Mouse (Mus musculus) left cerebral cortex, adult 9 months (tissue): ENCODE results near the gene 1700016H13Rik.

Experiments
- DNase-seq, 2 experiments: peaks; one replicate each; pipeline ENCODE4 v3.0.0; 2022; ENCODE audit warnings: low spot score in 2 of 2

1700016H13Rik gene

DNA sequence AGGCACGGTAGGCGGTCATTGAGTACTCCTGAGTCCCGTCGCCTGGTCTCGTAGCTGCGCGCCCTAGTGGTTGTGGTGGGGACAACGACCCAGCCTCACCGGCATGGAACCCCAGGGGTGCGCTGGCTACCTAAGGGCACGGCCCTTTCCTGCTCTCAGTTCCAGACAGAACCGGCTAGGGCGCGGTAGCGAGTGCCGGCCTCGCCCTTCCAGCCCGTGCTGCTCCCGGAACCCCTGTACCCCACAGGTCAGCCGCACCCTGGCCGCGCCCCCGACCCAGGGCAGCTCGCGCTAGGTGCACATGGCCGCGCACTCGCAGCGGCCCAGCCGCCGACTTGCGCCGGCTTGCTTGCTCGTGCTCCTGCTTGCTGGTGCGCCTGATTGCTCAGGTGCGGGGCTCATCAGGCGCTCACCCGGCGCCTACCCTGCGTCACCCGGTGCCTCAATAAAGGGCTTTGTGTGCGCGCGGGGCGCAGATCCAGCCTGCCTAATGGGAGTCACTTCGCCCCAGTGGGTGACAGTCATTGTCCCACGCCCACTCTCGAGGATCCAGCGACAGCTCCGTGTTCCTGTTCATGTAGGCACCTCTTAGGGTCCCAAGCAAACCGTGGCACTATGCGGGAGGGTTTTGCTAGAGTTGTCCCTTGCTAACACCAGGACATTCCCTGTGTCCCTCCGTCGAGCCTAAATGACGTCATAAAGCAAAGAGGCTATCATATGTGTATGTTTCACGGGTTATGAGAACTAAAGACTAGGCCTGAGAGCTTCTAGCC, at the start of gene 1700016H13Rik:
Gene 1700016H13Rik (minus strand): TSS at position 665 of the 773 bp plus-strand sequence.
- peak in 1 of 2 experiments; percentile 54 for DNase-seq

- DNase-seq: no peak
Observed at GRCm38 (mm10) chr5:103705331-103705730, 49.5 kb upstream of the 1700016H13Rik start.

DNA sequence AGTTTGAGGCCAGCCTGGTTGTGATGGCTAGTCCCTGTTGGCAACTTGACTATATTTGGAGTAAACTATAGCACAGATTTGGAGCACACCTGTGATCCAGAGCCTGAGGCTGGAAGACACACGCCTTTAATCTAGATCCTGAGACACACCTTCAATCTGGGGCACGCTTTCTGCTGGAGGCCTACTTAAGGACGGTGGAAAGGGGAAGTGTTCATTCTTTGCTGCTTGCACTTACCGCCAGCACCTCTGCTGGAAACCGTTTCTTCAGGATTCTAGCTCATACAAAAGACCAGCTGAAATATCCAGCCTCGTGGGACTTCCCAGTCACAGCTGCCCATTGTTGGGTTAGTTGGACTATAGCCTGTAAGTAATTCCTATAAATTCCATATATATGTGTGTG, 46.7 kb upstream of the 1700016H13Rik start:
- no peak for DNase-seq

GRCm38 (mm10) chr5:103701466-103701865, 45.7 kb upstream of the 1700016H13Rik start:
- no peak for DNase-seq

DNA sequence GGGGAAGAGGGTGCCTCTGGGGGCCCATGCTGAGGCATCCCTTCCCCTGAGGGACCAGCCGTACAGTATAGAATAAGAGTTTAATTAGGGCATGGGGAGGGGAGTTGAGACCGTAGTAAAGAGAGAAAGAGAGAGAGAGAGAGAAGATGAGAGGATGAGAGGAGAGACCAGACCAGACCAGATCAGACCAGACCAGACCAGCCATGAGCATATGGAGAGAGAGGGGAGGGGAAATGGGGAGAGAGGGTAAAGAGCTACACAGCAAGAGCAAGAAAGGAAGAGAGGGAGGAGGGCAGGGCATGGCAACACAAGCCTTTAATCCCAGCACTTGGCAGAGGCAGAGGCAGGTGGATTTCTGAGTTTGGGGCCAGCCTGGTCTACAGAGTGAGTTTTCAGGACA, 44.9 kb upstream of the 1700016H13Rik start:
- no peak for DNase-seq

GRCm38 (mm10) chr5:103699537-103699936, 43.7 kb upstream of the 1700016H13Rik start:
- no peak for DNase-seq

GRCm38 (mm10) chr5:103698577-103698976, 42.8 kb upstream of the 1700016H13Rik start:
- no peak for DNase-seq

DNA sequence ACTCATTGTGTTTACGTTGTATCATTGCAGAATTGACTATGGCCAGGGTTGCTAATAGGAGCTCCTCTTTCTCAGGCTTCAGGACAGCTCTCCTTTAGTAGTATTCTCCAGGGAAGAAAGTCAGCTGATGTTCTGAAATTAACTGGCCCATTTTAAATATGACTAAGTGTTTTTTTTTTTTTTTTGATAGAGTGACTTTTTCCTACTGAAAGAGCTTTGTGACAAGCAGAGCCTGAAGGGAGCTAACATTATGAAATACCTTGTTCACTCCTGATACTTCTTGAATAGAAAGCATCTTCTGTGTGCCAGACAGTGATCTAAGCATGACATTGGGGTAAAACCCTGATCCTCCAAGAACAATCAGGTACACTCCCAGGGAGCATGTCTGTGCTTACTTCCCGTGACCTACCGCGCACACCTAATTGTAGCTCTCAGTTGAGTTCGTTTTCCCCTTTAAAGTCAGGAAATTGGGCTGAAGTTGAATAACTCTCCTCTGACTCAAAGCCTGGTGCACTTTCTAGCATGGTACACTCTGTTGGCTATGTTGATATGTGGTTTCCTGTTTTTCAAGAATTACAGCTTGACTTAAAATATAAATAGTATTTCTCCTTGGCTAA, 42.2 kb upstream of the 1700016H13Rik start:
- DNase-seq: no peak

DNA sequence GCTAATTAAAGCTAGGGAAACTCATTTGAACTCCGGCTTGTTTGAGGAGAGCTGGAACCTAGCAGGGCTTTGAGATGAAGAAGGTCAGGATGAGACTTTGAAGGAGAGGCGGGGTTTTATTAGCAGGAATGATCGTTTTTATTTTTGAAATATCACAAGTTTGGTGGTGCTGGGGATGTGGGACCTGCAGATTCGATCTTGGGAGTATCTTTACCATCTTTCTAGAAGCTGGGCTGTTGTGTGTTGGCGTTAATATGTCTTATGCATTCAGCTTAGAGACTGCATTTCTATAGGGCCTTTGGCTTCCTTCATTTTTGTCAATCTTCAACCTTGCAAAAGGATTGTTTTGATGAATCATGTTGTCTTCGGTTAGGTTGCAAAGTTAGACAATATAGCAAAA, 38.3 kb upstream of the 1700016H13Rik start:
- DNase-seq: no peak

- DNase-seq: no peak
Observed at GRCm38 (mm10) chr5:103693041-103693641, 37.3 kb upstream of the 1700016H13Rik start.

DNA sequence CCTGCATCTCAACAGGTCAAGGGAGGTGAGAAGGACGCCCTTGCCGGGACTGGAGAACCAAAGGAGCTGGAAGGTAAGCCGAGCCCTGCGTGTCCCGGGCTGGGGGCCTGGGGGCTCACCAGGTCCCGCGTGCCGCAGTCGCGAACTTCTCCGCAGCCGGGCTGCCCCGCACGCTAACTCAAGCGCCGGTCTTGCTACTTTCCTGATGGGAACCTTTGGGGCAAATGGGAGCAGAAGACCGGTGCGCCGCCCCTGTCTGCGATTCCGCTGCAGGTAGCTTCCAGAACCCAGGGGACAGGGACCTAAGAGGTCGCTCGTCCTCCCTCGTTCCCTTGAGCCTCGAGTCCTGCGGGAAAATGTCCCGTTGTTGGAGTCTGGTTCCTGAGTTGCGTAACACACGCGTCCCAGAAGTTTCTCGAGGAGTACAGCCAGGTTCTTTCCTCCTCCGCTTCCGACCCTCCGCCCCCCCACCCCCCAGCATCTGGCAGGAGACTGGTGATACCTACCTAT, 36.8 kb upstream of the 1700016H13Rik start:
- no peak for DNase-seq

GRCm38 (mm10) chr5:103691624-103692530, 36.1 kb upstream of the 1700016H13Rik start, which contains the start of gene Aff1:
Aff1 (plus strand) TSS chr5:103692374.
- DNase-seq: peak in 1 of 2 experiments; percentile 54

GRCm38 (mm10) chr5:103691171-103691570, 35.4 kb upstream of the 1700016H13Rik start:
- DNase-seq: no peak

DNA sequence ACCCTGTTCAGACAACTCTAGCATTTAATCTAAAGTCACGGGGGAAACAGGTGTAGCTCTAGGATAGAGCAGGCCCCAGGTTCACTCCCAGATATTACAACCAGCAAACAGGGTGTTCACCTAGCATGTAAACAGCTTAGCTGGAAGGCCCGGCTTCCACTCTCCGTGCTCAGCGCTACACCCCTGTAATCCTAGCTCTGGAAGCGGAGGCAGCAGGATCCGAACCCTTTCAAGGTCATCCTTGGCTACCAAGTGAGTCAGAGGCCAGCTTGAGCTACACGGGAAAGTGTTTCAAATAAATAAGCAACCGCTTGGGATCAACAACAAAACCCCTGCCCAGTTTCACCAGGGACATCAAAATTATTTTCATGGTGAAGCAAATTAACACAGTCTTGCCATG, 34.4 kb upstream of the 1700016H13Rik start:
- no peak for DNase-seq

DNA sequence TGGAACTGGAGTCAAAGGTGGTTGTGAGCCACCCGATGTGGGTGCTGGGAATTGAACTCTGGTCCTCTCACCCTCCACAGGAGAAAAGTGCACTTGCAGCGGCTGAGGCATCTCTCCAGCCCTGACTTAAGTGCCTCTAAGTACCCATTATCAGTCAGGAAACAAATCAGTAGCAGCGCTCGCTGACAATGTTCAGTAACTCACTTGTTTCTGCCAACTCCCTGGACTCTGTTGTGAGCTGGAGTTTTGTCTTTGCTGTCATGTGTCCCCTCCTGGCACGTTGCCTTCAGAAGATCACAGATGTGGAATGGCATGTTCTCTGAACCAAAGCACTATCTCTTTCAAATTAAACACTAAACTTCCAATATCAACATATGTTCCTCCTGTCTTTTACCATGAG, 33.8 kb upstream of the 1700016H13Rik start:
- no peak for DNase-seq

- no peak for DNase-seq
Observed at GRCm38 (mm10) chr5:103681824-103682223, 26.0 kb upstream of the 1700016H13Rik start.

GRCm38 (mm10) chr5:103680381-103680780, 24.6 kb upstream of the 1700016H13Rik start:
- DNase-seq: peak in 1 of 2 experiments; percentile 84

DNA sequence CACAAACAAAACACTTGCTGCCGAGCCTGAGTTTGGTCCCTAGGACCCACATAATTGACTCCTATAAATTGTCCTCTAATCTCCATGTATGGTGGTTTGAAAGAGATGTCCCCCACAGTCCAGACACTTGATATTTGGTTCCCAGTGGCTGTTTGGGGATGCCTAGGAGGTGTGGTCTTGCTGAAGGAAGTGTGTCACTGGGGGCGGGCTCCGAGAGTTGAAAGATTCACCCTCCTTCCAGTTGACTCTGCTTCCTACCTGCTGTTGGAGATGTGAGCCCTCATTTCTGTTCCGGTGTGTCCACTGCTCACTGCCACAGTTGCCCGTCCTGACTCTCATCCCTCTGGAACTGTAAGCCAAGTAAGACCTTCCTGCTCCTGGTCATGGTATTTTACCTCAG, 23.2 kb upstream of the 1700016H13Rik start:
- no peak for DNase-seq

GRCm38 (mm10) chr5:103677894-103678293, 22.1 kb upstream of the 1700016H13Rik start:
- no peak for DNase-seq

DNA sequence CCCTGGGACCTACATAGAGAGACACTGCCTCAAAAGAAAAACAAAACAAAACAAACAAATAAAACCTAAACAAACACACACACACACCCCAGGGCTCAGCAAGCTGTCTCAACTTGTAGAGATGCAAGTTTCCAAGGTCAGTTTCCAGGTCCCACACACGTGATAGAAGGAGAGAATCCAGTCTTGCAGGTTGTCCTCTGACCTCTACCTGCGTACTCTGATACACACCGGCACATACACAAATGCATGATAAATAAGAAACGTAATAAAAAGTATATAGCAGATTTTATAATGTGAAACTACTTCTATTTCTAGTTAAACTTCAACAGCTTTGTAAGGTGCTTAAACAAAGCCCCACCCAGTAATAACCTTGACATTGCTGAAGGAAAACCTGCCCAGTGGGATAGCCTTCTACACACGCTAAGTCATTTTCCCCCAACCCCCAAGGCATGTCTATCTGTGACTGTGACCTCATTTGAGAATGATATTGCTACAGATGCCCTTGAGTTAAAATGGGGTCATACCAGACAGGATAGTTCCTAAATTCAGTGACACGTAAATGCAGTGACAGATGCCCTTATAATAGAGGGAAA, 20.6 kb upstream of the 1700016H13Rik start:
- DNase-seq: no peak

DNA sequence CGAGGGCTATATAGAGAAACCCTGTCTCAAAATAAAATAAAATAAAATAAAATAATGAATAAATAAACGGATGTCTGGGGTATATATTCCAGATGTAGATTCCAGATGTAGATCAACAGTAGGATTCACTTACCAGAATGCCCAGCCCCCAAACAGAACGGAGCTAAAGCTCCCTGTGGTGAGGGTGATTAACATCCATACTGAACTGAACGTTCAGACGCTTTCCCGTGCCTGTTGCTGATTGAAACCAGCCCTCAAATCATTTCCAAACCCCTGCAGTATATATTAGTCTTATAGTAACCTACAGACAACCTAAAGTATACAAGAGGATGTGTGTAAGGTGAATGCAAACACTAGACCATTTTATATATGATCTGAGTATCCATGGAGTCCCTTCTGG, 18.7 kb upstream of the 1700016H13Rik start:
- no peak for DNase-seq
